Mouse (Mus musculus): ENCODE results near the gene Rnf223.
"Not testable (repeated sequence)": the region's sequence is repeated elsewhere in the genome, so short reads cannot be mapped to it uniquely, and the experiment has no call there.

The Rnf223 gene

DNA sequence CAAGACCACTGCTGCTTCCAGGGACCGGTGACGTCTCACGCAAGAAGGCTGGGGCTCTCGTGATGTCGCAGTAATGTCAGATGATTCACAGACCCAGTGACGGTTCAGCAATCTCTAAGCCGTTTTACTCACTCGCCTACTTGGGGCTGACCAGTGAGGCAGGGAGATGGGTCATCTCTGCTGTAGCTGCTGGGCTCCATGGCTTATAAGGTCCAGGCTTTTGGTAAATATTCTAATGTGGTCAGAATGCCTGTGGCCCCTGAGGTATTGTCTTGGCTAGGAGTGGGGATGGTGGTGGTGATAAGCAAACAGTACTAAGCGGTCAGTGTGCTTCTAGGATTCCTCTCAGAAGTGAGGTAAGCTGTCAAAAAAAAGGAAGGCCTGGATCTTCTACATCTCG, 627 bp downstream of the Rnf223 start:
- no peak for DNase-seq (ENCODE audit: low read depth, low spot score)

DNA sequence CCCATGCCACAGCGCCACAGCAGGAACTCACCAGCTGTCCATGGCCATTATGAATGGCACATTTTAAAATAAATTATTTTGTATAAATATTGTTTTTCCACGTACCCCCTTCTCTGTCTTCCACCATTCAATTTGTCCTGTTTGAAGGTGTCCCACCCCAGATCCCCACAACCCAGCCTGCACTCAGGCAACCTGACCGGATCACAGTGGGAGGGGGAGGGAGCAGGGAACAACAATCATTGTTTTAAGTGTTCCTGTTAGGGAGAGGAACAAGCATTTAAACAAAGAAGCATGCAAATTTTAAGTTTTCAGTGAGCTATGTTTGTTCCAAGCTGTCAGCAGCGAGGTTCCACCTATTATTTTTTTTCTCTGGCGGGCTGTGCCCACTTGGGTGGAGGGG, 3.0 kb downstream of the Rnf223 start:
- no peak for DNase-seq (ENCODE audit: low read depth, low spot score)

DNA sequence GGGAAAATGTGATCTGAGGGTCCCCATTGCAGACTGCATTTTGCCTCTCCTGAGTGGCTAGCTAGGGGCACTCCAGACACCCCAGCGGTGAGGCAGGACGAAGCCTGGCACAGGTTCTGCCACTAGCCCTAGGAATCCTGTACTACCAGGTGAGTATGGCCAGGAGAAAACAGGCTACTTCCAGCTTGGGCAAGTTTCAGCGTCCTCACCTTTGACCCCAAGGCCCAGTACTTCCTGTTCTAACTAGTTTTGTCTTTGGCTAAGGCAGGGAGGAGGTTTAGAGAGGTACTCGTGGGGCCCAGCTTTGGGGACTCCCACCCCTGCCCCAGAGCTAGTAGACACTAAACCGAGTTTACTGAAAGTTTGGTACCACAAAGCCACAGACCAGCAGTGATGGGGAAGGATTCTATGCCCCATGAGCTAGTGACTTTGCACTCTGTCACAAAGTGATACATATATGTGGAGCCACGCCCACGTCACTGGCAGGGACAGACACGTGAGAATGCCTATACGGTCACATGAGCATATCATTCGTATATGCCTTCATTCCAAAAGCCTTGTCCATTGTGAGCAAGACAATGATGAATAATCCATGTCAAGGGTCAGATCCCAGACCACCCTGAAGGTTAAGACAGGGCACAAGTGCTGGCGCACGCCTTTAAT, 3.8 kb downstream of the Rnf223 start:
- DNase-seq (ENCODE audit: low read depth, low spot score): no peak

DNA sequence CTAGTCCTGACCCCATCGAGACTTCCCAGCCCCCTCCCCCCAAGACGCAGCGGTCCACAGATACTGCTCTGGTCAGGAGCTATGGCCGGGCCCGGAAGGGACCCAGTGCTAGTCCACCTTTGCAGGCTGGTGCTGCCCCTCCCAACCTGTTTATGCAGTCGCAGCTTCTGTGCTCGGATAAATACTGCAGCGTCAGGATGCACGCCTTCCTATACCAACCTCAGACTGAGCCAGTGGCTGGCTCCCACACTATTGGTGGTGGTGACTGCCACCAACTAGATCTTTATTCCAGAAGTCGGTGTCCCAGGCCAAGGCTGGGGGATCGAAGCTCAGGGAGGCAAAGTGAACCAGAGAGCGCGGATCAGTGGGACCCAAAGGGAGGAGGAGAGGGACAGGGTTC, 4.8 kb downstream of the Rnf223 start:
- no peak for DNase-seq (ENCODE audit: low read depth, low spot score)

DNA sequence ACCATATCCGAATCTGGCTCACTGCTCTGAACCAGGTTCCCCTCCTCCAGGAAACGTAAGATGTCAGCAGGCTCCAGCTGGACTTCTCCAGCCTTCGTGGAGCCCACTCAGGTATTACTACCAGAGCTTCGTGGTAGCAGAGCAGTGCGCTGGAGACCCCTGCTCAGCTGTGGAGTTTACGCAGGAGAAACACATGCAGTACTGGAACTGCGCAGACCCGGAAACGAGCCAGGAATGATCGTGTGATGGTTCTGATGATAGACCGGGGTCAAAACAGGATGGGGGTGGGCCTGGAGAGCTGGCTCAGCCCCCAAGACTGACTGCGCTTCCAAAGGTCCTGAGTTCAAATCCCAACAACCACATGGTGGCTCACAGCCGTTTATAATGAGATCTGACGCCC, 5.5 kb downstream of the Rnf223 start:
- DNase-seq (ENCODE audit: low read depth, low spot score): no peak

DNA sequence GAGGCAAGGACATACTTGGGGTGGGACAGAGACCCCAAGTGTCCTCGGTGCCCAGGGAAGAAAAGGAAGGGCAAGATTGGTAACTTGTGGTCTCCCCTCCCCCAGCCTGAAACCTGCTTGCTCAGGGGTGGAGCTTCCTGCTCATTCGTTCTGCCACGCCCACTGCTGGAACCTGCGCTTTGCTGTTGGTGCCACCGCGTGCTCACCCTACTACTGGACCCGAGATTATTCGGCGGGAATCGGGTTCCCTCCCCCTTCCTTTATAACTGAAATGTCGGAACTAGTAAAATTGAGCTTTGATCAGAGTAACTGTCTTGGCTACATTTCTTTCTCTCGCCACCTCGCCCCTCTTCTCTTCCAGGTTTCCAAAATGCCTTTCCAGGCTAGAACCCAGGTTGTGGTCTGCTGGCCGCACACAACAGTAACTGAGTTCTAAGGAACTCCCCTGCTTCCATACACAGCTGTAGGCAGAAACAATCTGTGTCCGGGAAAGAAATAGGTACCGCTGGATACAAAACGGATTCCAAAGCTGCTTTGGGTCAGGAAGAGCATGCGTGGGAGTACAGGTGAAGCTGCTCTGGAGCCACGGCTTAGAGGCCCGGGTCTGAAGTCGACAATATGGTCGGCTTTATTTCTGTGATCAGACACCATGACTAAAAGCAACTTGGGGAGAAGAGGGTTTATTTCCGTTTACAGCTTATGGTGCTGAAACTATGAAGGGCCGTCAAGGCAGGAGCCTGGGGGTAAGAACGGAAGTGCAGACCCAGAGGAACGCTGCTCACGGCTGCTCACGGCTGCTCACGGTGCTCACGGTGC, 6.2 kb downstream of the Rnf223 start:
- DNase-seq (ENCODE audit: low read depth, low spot score): no peak

DNA sequence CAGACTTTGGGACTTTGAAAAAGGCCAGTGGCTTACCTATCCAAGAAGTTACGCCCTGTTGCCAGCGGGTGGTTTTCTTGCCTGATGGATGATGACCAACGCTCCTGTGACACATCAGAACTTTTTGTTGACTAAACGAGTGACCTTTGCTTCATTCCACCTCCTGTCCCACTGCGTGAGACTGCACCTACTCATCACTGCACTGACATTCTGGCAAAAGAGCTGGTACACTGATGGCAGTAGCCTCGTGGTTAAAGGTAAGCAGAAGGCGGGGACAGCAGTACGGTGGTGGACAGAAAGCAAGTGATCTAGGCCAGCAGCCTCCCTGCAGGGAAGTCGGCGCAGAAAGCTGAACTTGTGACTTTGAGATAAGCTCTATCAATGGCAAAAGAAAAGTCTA, 20.6 kb downstream of the Rnf223 start:
- DNase-seq (ENCODE audit: low read depth, low spot score): not testable (repeated sequence)

DNA sequence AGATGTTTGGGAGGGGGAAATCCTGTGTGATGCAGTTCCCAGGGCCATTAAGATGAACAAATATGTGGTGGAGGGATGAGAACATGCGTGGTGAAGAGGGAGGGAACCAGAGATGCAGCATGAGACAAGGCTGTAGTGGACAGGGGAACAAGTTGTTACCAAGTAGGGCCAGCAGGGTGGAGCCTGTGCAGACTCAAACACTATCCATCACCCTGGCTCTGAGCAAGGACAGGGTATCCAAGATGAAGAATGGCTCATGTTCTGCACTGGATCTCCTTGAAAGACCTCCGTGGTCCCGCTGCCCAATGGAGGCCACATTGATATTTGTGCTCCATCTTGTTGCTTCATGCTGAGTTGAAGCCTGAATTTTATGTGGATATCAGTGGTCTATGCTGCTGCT, 24.5 kb downstream of the Rnf223 start:
- DNase-seq (ENCODE audit: low read depth, low spot score): no peak

DNA sequence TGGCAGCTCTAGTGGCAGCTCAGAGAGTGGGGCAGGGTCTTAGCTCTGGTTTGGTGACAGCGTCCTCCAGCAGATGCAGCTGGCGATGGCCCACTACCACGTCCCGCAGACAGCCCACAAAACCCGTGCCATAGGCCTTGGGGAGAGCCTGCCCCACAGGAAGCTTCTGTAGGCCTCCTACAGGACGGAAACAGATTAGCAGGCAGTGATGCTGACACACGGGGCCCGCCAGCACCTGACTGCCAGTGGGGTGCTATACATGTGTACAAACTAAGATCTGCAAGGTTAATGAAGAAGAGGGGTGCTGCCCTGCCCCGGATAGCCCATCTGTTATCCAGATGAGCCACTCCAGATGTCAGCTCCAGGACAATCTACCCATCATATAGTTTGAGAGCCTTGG, 36.2 kb downstream of the Rnf223 start:
- DNase-seq (ENCODE audit: low read depth, low spot score): no peak

DNA sequence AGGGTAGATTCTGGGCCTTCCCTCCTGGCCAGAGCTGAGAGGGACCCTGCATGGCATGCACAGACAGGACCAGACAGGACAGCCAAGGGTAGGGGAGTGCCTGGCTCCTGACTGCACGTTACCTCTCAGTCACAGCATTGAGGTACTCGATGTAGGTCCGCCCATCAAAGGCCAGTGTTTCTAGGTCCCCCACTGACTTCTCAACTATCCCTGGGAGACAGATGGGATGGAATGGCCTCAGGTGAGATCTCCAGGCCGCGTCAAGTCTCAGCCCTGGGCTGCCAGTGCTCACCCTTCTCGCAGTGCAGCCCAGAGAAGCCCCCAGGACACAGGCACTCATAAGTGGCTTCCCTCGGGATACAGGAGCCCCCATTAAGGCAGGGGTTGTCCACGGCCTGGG, 38.3 kb downstream of the Rnf223 start:
- DNase-seq (ENCODE audit: low read depth, low spot score): no peak

DNA sequence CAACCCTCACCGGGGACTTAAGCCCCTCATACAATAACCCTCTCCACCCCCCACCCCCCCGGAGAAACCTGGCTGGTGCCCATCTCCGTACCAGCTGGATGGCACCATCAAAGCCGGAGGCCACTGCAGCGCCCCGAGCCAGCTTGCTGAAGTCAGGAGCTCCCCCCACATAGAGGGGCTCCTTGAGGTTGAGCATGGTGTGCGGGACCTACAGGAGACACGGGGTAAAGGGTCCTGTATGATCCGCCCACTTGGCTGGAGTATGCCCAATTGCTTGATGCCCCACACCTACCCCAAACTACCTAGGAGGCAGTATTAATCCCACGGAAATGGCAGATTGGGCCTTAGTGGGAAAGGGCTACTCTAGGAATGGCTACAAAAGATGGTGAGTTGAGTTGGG, 38.8 kb downstream of the Rnf223 start:
- no peak for DNase-seq (ENCODE audit: low read depth, low spot score)

DNA sequence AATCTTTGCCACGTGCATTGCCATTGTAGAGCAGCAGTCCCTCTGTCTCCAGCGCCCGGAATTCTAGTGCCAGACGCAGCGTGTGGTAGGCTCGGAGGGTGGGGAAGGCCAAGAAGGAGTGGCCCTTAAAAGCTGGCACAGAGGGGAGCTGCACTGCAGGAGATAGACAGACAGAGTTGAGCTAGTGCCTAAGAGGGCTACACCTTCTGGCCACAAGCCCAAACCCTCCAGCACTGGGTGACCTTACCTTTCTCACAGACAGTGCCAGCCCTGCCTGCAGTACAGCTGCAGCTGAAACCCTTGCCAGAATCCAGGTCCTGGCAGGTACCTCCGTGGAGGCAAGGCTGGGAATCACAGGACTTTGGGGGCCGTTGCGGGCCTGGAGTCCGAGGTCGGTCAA, 41.5 kb downstream of the Rnf223 start:
- no peak for DNase-seq (ENCODE audit: low read depth, low spot score)

DNA sequence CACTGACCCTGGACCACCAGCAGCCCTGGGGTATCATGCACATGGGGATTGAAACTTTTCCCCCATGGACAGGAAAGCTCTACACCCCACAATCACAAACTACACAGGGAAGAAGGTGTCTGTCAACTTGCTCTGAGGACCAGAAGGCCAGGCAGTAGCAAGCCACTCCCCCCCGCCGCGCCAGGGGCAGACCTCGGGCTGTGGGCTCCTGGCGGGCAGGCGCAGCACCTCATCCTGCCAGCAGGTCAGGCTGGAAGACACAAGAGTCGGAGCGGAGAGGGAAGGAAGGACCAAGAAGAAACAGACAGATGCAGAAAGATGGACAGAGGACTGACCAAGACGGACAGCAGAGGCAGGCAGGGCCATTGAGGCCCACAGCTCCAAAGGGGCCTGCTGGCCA, 47.3 kb downstream of the Rnf223 start:
- DNase-seq (ENCODE audit: low read depth, low spot score): no peak
